Comparison of ENCODE assay signal across 24 mouse cellular contexts in the genomic region with DNA sequence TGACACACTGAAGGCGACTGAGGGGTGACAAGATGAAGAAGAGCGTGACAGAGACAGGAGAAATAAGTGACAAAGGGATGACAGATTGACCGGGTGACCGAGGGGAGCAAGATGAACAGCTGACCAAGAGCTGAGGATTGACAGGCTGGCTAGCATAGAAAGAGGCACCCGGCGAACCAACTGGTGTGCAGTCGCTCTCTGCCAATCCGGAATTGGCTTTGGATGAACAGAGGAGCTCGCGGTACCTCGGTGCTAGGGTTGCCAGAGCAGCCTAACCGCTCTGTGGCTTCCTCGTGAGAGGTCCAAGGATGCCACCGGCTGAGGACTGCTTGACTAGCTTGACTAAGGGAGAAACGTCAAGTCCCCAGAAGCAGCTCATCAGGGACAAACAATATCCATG. TPM values are rescaled to one million over a fixed set of nuclear protein-coding genes. Genes with fewer than 3 reads are reported as not detected.
A peak's percentile ranks its signal among the peaks of the same experiment; 100 is the strongest.
DNase-seq lines count a peak whose midpoint lies in the region; ATAC-seq lines count a peak whose summit lies in the region.
"Had no signal": no experiment of that assay in that cellular context is flagged by ENCODE, and none has a peak within 500 bp of the region (broad histone marks: within the 10 kb centered on the region; RNA-seq: fewer than 3 reads in every experiment).

No protein-coding gene starts in this region.

- DNase-seq in layer of hippocampus, postnatal 10 days (ENCODE audit: low spot score in 2 of 2): peak; percentile 24 to 47
- no peak for DNase-seq in layer of hippocampus, adult 8-10 months (ENCODE audit: low spot score in 2 of 2)
- peak; percentile 71 for DNase-seq in brain, adult 2 months (ENCODE audit: low read depth, low spot score)
- peak; percentile 17 for DNase-seq in cerebellum, adult 11 months
- peak; percentile 80 to 82 for DNase-seq in cerebellum, postnatal 10 days
- no peak for DNase-seq in gastrocnemius, adult 18-20 months (ENCODE audit: low spot score)
- DNase-seq: adrenal gland, adult 8-10 months; gastrocnemius, postnatal 10 days; heart, postnatal 4 days; kidney, adult 8-10 months; kidney, postnatal 14 days; lung, embryonic 14.5 days; right cerebral cortex, postnatal 4 days; thymus, adult 2 months had no signal

- no peak for ATAC-seq in erythroblast, adult 5-6 weeks (replicated peaks; ENCODE audit: low FRiP score, poor library complexity, severe bottlenecking)
- ATAC-seq: forebrain, embryonic 14.5 days; intestine, embryonic 15.5 days; midbrain, embryonic 13.5 days had no signal

RNA-seq across cellular contexts. Expression of a gene that starts 12.6 kb away (rescaled TPM):
- not detected for total RNA-seq in layer of hippocampus, postnatal 10 days (2021)
- not detected for total RNA-seq in layer of hippocampus, adult 8-10 months (2022)
- total RNA-seq in erythroblast, adult 5-6 weeks (2015; ENCODE audit: low replicate concordance): not detected in 2 replicates
- total RNA-seq in erythroblast, adult 5-6 weeks (2017; ENCODE audit: low replicate concordance): not detected in 2 replicates
- not detected for total RNA-seq in gastrocnemius, adult 18-20 months (2021)
- total RNA-seq: adrenal gland, adult 8-10 months; gastrocnemius, postnatal 10 days; granulocyte monocyte progenitor cell, adult 5-6 weeks; heart, postnatal 4 days; layer of hippocampus, adult 18-20 months; left cerebral cortex, adult 18-20 months; left cerebral cortex, postnatal 25 days; megakaryocyte, adult 5-6 weeks; MEL had no signal

RNA-seq across cellular contexts. Expression of a gene that starts 25.9 kb away (rescaled TPM):
- 1 to 10 TPM; 5.5 to 8.4 TPM for total RNA-seq in layer of hippocampus, postnatal 10 days (2021)
- 10 to 100 TPM in 2 of 4 experiments, 1 to 10 TPM in 2; 4.2 to 16.9 (median 9.6) TPM for total RNA-seq in layer of hippocampus, adult 8-10 months (2022)
- total RNA-seq in erythroblast, adult 5-6 weeks (2015; ENCODE audit: low replicate concordance): 20.8 and 23.8 TPM in 2 replicates
- 9.1 and 12.0 TPM in 2 replicates for total RNA-seq in erythroblast, adult 5-6 weeks (2017; ENCODE audit: low replicate concordance)
- 1 to 10 TPM in 1 of 2 experiments, under 1 TPM in 1; 1.00 to 1.2 TPM for total RNA-seq in gastrocnemius, adult 18-20 months (2021)
- total RNA-seq: MEL had no signal

RNA-seq across cellular contexts. Expression of a gene that starts 28.5 kb away (rescaled TPM):
- total RNA-seq in layer of hippocampus, postnatal 10 days (2021): 10 to 100 TPM; 51.1 to 51.6 TPM
- 10 to 100 TPM; 21.4 to 23.8 (median 22.9) TPM for total RNA-seq in layer of hippocampus, adult 8-10 months (2022)
- total RNA-seq in erythroblast, adult 5-6 weeks (2015; ENCODE audit: low replicate concordance): not detected in 2 replicates
- total RNA-seq in erythroblast, adult 5-6 weeks (2017; ENCODE audit: low replicate concordance): not detected in 2 replicates
- under 1 TPM; 0.19 to 0.39 TPM for total RNA-seq in gastrocnemius, adult 18-20 months (2021)
- total RNA-seq: granulocyte monocyte progenitor cell, adult 5-6 weeks; megakaryocyte, adult 5-6 weeks; MEL had no signal

RNA-seq across cellular contexts. Expression of a gene that starts 43.7 kb away (rescaled TPM):
- total RNA-seq in layer of hippocampus, postnatal 10 days (2021): 1 to 10 TPM; 6.4 to 6.5 TPM
- total RNA-seq in layer of hippocampus, adult 8-10 months (2022): 1 to 10 TPM; 5.5 to 7.2 (median 6.4) TPM
- 0.84 TPM in 1 of 2 replicates, not detected in the other for total RNA-seq in erythroblast, adult 5-6 weeks (2015; ENCODE audit: low replicate concordance)
- 0.70 TPM in 1 of 2 replicates, not detected in the other for total RNA-seq in erythroblast, adult 5-6 weeks (2017; ENCODE audit: low replicate concordance)
- under 1 TPM; 0.55 to 0.59 TPM for total RNA-seq in gastrocnemius, adult 18-20 months (2021)
- total RNA-seq: MEL had no signal

RNA-seq across cellular contexts. Expression of a gene that starts 55.4 kb away (rescaled TPM):
- 1 to 10 TPM; 3.6 to 5.5 TPM for total RNA-seq in layer of hippocampus, postnatal 10 days (2021)
- total RNA-seq in layer of hippocampus, adult 8-10 months (2022): 1 to 10 TPM; 2.3 to 4.5 (median 3.9) TPM
- 2.5 and 3.7 TPM in 2 replicates for total RNA-seq in erythroblast, adult 5-6 weeks (2015; ENCODE audit: low replicate concordance)
- total RNA-seq in erythroblast, adult 5-6 weeks (2017; ENCODE audit: low replicate concordance): 1.3 and 1.4 TPM in 2 replicates
- under 1 TPM; 0.85 to 0.87 TPM for total RNA-seq in gastrocnemius, adult 18-20 months (2021)

Comparison
In these comparisons a context has a peak if more than half of its experiments do, and no peak if none do; other contexts are left out.
1. DNase-seq: peak in layer of hippocampus, postnatal 10 days (2 of 2), brain, adult 2 months (single experiment), cerebellum, adult 11 months (single experiment) and cerebellum, postnatal 10 days (2 of 2); none in layer of hippocampus, adult 8-10 months (0 of 2) and gastrocnemius, adult 18-20 months (single experiment).
2. RNA of a gene that starts 28.5 kb away (total RNA-seq): 51.1 to 51.6 TPM in layer of hippocampus, postnatal 10 days and 21.4 to 23.8 TPM in layer of hippocampus, adult 8-10 months; 0.19 to 0.39 TPM in gastrocnemius, adult 18-20 months and not detected in erythroblast, adult 5-6 weeks; every median in the first group is over 10 times any median in the second.